Mouse (Mus musculus): Measurements from ENCODE around the gene Dapl1.

The Dapl1 gene

DNA sequence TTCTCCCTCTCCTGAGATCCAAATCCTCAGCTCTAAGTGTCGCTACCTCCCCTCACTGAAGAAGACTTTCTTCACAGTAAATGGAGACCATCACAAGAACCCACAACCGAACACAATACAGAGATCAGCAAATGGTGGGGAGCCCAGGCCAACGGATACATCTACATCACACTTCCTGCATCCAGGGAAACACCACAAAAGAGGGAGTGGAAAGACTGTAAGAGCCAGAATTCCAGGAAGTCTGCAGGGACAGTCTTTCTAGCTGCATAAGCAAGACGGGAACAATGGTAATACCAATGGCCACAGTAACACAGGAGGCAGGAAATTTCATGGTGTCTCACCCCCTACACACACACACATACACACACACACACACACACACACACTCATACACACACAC is 55.3 kb downstream of the Dapl1 start:
- no peak for DNase-seq

DNA sequence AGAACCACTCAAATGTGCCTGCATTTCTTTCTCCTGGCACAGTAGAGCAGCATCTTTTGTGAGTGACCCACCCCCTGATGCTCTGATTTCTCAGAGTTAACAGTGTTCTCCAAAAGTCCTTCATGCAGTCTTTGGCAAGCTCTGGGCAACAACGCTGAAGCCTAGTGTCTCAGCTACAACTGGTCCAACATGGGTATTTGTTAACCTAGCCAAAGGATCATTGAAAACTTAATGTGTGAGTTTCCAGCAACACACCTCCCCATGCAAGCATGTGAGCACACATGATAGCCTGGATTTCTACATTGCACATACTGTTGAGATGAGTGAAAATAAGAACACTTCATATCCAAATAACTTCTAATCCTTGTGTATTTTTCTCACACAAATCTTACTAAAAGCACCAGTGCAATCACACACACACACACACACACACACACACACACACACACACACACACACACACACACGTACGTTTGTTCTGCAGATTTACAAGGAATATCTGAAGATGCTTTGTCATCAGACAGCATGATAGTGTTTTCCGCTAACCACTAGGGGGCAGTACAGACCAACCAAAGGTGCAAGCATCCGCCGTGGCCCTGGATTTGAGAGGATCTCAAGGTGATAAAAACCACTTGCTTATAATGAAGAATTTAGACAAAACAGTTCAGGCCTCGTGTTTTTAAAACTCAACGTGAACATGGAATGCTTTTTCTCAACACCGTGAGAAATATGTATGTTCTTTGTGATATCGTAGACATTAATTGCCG is 56.9 kb downstream of the Dapl1 start:
- peak; percentile 80 for DNase-seq

DNA sequence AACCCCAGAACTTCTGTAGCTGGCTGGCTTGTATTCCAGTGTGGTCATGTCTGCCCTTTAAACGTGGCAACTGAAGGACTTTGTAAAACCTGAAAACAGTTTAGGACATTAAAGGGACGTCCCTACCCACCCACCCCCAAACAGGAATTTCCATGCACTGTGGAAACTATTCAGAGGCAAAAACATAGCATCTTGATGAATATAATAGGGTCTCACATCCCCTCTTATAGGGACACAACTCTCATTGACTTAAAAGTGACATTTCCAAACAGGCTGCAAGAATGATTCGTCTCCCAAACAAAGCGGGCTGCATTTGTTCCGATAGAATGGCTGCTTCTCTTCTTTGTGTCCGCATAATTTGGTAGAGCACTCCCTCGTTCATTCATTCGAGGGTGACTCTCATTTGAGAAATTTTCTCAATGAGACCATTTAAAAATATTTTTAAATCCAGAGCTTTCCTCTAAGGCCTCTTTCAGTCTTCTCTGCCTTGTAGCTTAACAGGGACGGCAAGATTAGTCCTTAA is 59.2 kb downstream of the Dapl1 start:
- DNase-seq = no peak

DNA sequence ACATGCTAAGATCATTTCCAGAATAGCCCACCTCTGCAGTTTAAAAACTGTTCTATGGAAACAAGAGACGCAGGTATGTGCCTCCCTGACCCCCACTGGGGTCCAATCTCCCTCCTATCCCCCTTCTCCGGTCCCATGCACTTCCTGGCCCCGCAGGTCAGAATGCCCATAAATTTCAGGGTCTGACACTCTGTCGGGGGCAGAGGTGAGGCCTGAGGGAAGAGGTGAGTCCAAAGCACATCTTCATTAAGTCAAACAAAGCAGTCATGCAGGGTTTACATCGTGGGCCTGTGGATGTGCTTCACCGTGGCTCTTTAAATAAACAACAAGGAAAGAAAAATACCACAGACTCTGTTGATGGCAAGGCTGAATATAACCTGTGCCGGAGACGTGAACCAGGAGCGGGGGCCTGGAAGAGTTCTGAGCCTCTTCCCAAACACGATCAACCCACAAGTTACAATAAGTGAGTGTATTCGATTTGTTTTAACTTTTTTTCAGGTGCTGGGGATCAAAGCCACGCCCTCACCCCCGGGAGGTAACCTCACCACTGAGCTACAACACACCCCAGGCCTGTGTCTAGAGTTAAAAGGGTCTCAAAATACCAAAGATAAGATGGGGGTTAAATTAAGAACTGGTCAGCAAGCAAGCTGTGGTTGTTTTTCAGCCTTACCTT is 59.9 kb downstream of the Dapl1 start:
- no peak for DNase-seq

DNA sequence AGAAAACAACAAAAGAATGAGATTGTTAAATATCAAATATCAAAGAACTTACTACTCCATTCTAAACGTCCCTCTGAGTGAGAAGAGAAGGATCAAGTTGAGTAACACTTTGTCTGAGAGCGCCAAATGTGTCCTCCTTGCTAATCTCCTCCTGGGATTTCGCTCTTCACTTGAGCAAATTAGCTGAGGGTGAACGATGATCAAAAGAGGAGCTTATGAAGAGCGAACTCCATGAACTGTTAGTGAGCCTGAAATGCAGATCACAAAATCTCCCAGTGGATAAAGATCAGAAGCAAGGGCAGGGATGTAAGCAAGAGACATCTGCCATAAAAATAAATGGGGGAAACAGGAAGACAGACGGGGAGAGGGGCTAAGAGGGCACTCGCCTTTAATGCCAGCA is 60.5 kb downstream of the Dapl1 start:
- DNase-seq = no peak

DNA sequence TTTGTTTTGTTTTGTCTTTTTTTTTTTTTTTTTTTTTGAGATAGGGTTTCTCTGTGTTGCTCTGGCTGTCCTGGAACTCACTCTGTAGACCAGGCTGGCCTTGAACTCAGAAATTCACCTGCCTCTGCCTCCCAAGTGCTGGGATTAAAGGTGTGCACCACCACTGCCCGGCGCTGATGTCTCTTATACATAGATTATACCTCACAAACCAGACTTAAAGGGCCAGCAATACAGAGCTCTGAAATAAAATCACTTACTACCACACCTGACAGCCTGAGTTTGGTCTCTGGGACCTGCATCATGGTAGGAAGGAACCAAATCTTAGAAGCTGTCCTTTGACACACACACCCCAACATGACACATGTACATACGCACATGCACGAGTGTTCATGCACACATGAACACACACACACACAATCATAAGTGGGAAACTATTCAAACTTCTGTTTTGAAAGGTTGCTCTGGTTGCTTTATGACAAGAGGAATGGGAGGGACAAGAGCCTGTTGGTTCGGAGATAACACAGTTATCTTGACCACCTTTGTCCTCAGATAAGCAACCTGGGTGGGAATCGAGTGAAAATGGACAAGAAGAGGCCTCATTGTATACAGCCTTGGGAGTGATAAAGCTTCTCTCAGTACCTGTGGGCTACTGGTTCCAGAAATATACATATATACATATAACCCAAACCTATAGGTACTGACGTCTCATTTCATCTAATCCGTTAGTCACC is 63.1 kb downstream of the Dapl1 start:
- no peak for DNase-seq

DNA sequence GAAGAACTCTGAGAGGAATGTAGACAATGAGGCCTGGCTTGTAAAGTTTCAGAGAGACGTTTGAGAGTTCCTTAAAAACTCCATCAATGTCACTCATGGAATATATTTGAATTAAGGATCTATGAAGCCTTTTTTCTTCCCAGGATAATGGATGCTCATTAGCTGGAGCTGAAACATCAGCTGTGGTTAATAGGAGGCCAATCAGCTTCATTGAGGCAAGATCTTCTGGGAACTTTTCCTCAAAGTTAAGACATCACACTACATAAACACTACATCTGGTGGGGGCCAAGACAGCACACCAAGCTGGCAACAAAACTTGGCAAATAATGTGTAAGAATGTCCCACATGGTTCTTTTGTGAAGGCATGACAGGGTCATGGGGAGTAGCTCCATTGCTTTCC is 68.3 kb downstream of the Dapl1 start:
- DNase-seq = no peak

DNA sequence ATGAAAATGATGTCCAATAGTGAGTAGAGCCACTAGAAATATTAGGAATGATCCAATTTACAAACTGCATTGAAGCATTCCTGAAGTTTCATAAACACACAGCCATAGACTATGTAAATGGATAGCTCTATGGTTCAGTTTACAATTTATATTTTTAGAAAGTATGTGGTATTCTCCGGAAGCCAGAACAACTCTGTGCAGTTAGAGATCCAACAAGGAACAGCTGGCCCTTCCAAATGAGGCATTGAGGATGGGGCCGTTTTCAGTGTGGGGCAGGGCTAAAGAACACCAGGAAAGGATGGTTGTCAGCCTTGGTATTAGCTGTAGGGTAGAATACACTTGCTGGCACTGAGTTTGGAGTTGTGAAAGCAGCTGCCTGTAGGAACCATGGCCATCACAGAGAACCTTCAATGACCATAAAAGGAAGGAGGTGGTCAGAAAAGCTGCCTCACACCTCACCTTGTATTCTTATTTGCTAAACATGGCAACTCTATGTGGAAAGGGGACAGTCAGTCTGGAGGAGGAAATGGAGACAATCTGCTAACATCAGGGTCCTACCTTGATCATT is 70.0 kb downstream of the Dapl1 start:
- DNase-seq = no peak
